In genomic region chr11:58102146-58102545, GRCm38 (mm10) we compare ENCODE assay signal across 24 mouse cellular contexts. TPM values are rescaled to one million over a fixed set of nuclear protein-coding genes. Genes with fewer than 3 reads are reported as not detected.
DNase-seq lines count a peak whose midpoint lies in the region; ATAC-seq and TF ChIP-seq lines count a peak whose summit lies in the region.
"Had no signal": no experiment of that assay in that cellular context is flagged by ENCODE, and none has a peak within 500 bp of the region (broad histone marks: within the 10 kb centered on the region; RNA-seq: fewer than 3 reads in every experiment).

No protein-coding gene starts in this region.

- no peak for ATAC-seq in heart, postnatal 0 days (ENCODE audit: insufficient read depth, low read depth)
- no peak for ATAC-seq in heart, embryonic 11.5 days (replicated peaks; ENCODE audit: insufficient number of reproducible peaks, low FRiP score, low TSS enrichment)
- ATAC-seq in stomach, embryonic 14.5 days (ENCODE audit: insufficient number of reproducible peaks, insufficient read depth, low FRiP score, low read depth), result no peak
- no peak for ATAC-seq in CD4-positive, CD25-positive, alpha-beta regulatory T cell, adult 4 months
- ATAC-seq: forebrain, postnatal 0 days; Patski had no signal

- no peaks in the 10 kb centered on the region for H3K9me3 ChIP-seq in heart, postnatal 0 days (replicated peaks; ENCODE audit: control insufficient read depth, low read length)
- no peaks in the 10 kb centered on the region for H3K9me3 ChIP-seq in heart, embryonic 11.5 days (replicated peaks; ENCODE audit: control insufficient read depth, low read length)
- H3K9me3 ChIP-seq in limb, embryonic 10.5 days (replicated peaks), result no peaks in the 10 kb centered on the region
- no peaks in the 10 kb centered on the region for H3K9me3 ChIP-seq in stomach, embryonic 14.5 days (ENCODE audit: control insufficient read depth, low read depth, low read length)
- H3K9me3 ChIP-seq: embryonic facial prominence, embryonic 15.5 days; heart, embryonic 13.5 days; midbrain, embryonic 12.5 days; neural tube, embryonic 12.5 days had no signal

- intact Hi-C loops in left cerebral cortex, adult 2 months (cut with DNase I), result loop anchor here (5.0 to 10.0 kb wide), 3 partner anchors 140 to 297 kb away; partner anchors contain the start of genes Sap30l and Zfp692

- no peak overlapping the region for H3K9ac ChIP-seq in heart, postnatal 0 days (replicated peaks; ENCODE audit: low read depth, low read length)
- H3K9ac ChIP-seq in heart, embryonic 11.5 days (ENCODE audit: low read depth, low read length), result no peak overlapping the region
- no peak overlapping the region for H3K9ac ChIP-seq in stomach, embryonic 14.5 days (replicated peaks; ENCODE audit: low read depth, low read length)
- H3K9ac ChIP-seq: embryonic facial prominence, embryonic 15.5 days; forebrain, postnatal 0 days; heart, embryonic 13.5 days; liver, embryonic 14.5 days; neural tube, embryonic 12.5 days had no signal

- TF ChIP-seq EP300 in heart, postnatal 0 days (IDR thresholded peaks at IDR 0.05; ENCODE audit: low read depth), result no peak

- H3K27ac ChIP-seq in heart, postnatal 0 days (ENCODE audit: low read depth), result peak overlapping the region; percentile 66
- no peak overlapping the region for H3K27ac ChIP-seq in heart, embryonic 11.5 days (ENCODE audit: low read depth, low read length)
- peak overlapping the region; percentile 96 for H3K27ac ChIP-seq in limb, embryonic 10.5 days
- H3K27ac ChIP-seq in stomach, embryonic 14.5 days (ENCODE audit: low read length), result peak overlapping the region; percentile 27; the same call in 1 of the 2 replicates
- no peak overlapping the region for H3K27ac ChIP-seq in left cerebral cortex, adult 2 months
- H3K27ac ChIP-seq: embryonic facial prominence, embryonic 15.5 days; heart, embryonic 13.5 days; liver, embryonic 14.5 days; midbrain, embryonic 12.5 days; neural tube, embryonic 12.5 days had no signal

- peaks cover 5% of the 10 kb centered on the region; the same call in 1 of the 2 replicates for H3K4me1 ChIP-seq in heart, postnatal 0 days (ENCODE audit: control insufficient read depth, insufficient read depth)
- H3K4me1 ChIP-seq in heart, embryonic 11.5 days (ENCODE audit: control insufficient read depth, insufficient read depth, low read length), result peaks cover 10% of the 10 kb centered on the region
- peaks cover 24% of the 10 kb centered on the region for H3K4me1 ChIP-seq in limb, embryonic 10.5 days
- H3K4me1 ChIP-seq in stomach, embryonic 14.5 days (ENCODE audit: control insufficient read depth, insufficient read depth, low read length), result peaks cover 10% of the 10 kb centered on the region; the same call in 1 of the 2 replicates

- no peak for TF ChIP-seq CTCF in heart, postnatal 0 days (IDR thresholded peaks at IDR 0.05; ENCODE audit: low read depth)
- no peak for TF ChIP-seq CTCF in left cerebral cortex, adult 2 months (IDR thresholded peaks at IDR 0.05)

- WGBS in heart, postnatal 0 days, result 73% methylated on average over 3 of the region's 3 CpGs
- WGBS in heart, embryonic 11.5 days (ENCODE audit: insufficient replicate concordance), result 79% methylated on average over 3 of the region's 3 CpGs
- 89% methylated on average over 3 of the region's 3 CpGs for WGBS in limb, embryonic 10.5 days
- WGBS in stomach, embryonic 14.5 days, result 62% methylated on average over 3 of the region's 3 CpGs

- no peak overlapping the region for H3K4me2 ChIP-seq in heart, postnatal 0 days (ENCODE audit: low read depth, low read length)
- no peak overlapping the region for H3K4me2 ChIP-seq in heart, embryonic 11.5 days
- no peak overlapping the region for H3K4me2 ChIP-seq in stomach, embryonic 14.5 days (replicated peaks; ENCODE audit: low read depth, low read length)
- H3K4me2 ChIP-seq: embryonic facial prominence, embryonic 15.5 days; heart, embryonic 13.5 days had no signal

- H3K36me3 ChIP-seq in heart, postnatal 0 days (replicated peaks; ENCODE audit: control insufficient read depth, insufficient read depth, low read length), result no peaks in the 10 kb centered on the region
- no peaks in the 10 kb centered on the region for H3K36me3 ChIP-seq in heart, embryonic 11.5 days (ENCODE audit: control insufficient read depth, insufficient read depth, low read length)
- peaks cover 2% of the 10 kb centered on the region; the same call in 1 of the 2 replicates for H3K36me3 ChIP-seq in limb, embryonic 10.5 days
- H3K36me3 ChIP-seq in stomach, embryonic 14.5 days (ENCODE audit: control insufficient read depth, insufficient read depth, low read length), result no peaks in the 10 kb centered on the region
- H3K36me3 ChIP-seq: embryonic facial prominence, embryonic 15.5 days; heart, embryonic 13.5 days; midbrain, embryonic 12.5 days; neural tube, embryonic 12.5 days had no signal

- H3K4me3 ChIP-seq in heart, postnatal 0 days (ENCODE audit: low read depth, low read length), result no peak overlapping the region
- no peak overlapping the region for H3K4me3 ChIP-seq in heart, embryonic 11.5 days (ENCODE audit: low read depth, low read length)
- H3K4me3 ChIP-seq in limb, embryonic 10.5 days, result no peak overlapping the region
- no peak overlapping the region for H3K4me3 ChIP-seq in stomach, embryonic 14.5 days (ENCODE audit: low read depth, low read length)
- no peak overlapping the region for H3K4me3 ChIP-seq in left cerebral cortex, adult 2 months
- H3K4me3 ChIP-seq: embryonic facial prominence, embryonic 15.5 days; heart, embryonic 13.5 days; midbrain, embryonic 12.5 days; neural tube, embryonic 12.5 days had no signal

- no peak for DNase-seq in heart, postnatal 0 days (ENCODE audit: low spot score)
- no peak for DNase-seq in limb, embryonic 10.5 days (ENCODE audit: low spot score)
- DNase-seq in thymus, postnatal 4 days, result peak; percentile 55
- no peak for DNase-seq in left cerebral cortex, adult 2 months (ENCODE audit: extremely low spot score in 1 of 2, low spot score in 2 of 2)
- DNase-seq: adrenal gland, postnatal 10 days; cerebellum, postnatal 36 days; forebrain, postnatal 0 days; kidney, adult 2 months; kidney, postnatal 14 days; left cerebral cortex, postnatal 4 days had no signal

- H3K27me3 ChIP-seq in heart, postnatal 0 days (ENCODE audit: control insufficient read depth, insufficient read depth, low read length), result no peaks in the 10 kb centered on the region
- H3K27me3 ChIP-seq in heart, embryonic 11.5 days (ENCODE audit: control insufficient read depth, insufficient read depth, low read length), result no peaks in the 10 kb centered on the region; the same call in 1 of the 2 replicates
- peaks cover 22% of the 10 kb centered on the region for H3K27me3 ChIP-seq in limb, embryonic 10.5 days (ENCODE audit: low read depth, poor library complexity, severe bottlenecking)
- H3K27me3 ChIP-seq in stomach, embryonic 14.5 days (ENCODE audit: control insufficient read depth, insufficient read depth, low read length), result no peaks in the 10 kb centered on the region
- H3K27me3 ChIP-seq: embryonic facial prominence, embryonic 15.5 days; Patski had no signal

RNA-seq across cellular contexts. Expression of gene Cnot8, which starts 1.8 kb away (rescaled TPM):
- 73.1 and 76.6 TPM in 2 replicates for total RNA-seq in heart, postnatal 0 days (2014; rRNA removed; ENCODE audit: low replicate concordance)
- 68.6 and 71.3 TPM in 2 replicates for polyA plus RNA-seq in heart, postnatal 0 days (2015; fragmentation: Nextera tagmentation; extraction: Ambion mirVana)
- polyA plus RNA-seq in heart, embryonic 11.5 days (2014; fragmentation: Nextera tagmentation; extraction: Ambion mirVana), result 67.0 and 83.1 TPM in 2 replicates
- 107 and 113 TPM in 2 replicates for polyA plus RNA-seq in limb, embryonic 10.5 days (2016; fragmentation: Nextera tagmentation; extraction: Ambion mirVana)
- polyA plus RNA-seq in stomach, embryonic 14.5 days (2014; fragmentation: Nextera tagmentation; extraction: Ambion mirVana), result 87.7 and 92.6 TPM in 2 replicates
- total RNA-seq in left cerebral cortex, adult 2 months (2021), result 10 to 100 TPM; 50.9 to 52.2 TPM
- polyA plus RNA-seq in CD4-positive, CD25-positive, alpha-beta regulatory T cell, adult 4 months (2017; shearing (Covaris generic)), result 10 to 100 TPM; 89.2 to 97.8 TPM

RNA-seq across cellular contexts. Expression of gene Gm12248, which starts 9.2 kb away (rescaled TPM):
- total RNA-seq in heart, postnatal 0 days (2014; rRNA removed; ENCODE audit: low replicate concordance), result not detected in 2 replicates
- polyA plus RNA-seq in heart, postnatal 0 days (2015; fragmentation: Nextera tagmentation; extraction: Ambion mirVana), result not detected in 2 replicates
- polyA plus RNA-seq in heart, embryonic 11.5 days (2014; fragmentation: Nextera tagmentation; extraction: Ambion mirVana), result not detected in 2 replicates
- not detected in 2 replicates for polyA plus RNA-seq in limb, embryonic 10.5 days (2016; fragmentation: Nextera tagmentation; extraction: Ambion mirVana)
- not detected in 2 replicates for polyA plus RNA-seq in stomach, embryonic 14.5 days (2014; fragmentation: Nextera tagmentation; extraction: Ambion mirVana)
- not detected for total RNA-seq in left cerebral cortex, adult 2 months (2021)
- under 1 TPM; 0.38 to 0.71 TPM for polyA plus RNA-seq in CD4-positive, CD25-positive, alpha-beta regulatory T cell, adult 4 months (2017; shearing (Covaris generic))
- total RNA-seq: adrenal gland, postnatal 10 days; forebrain, postnatal 0 days; layer of hippocampus, adult 8-10 months; left cerebral cortex, postnatal 4 days; monocyte, adult 5-6 weeks had no signal
- polyA plus RNA-seq: embryonic facial prominence, embryonic 15.5 days; forebrain, postnatal 0 days; heart, embryonic 13.5 days; hindbrain, embryonic 11.5 days; liver, embryonic 14.5 days; lung, embryonic 16.5 days; midbrain, embryonic 12.5 days; neural tube, embryonic 12.5 days; Patski; urinary bladder, adult 2 months had no signal

Comparison
In these comparisons a context has a peak if more than half of its experiments do, and no peak if none do; other contexts are left out.
1. H3K27ac ChIP-seq: peak in heart, postnatal 0 days (single experiment), limb, embryonic 10.5 days (single experiment) and stomach, embryonic 14.5 days (single experiment); none in heart, embryonic 11.5 days (single experiment) and left cerebral cortex, adult 2 months (single experiment).